Mouse (Mus musculus) cortical plate, adult 2 months (tissue): ENCODE measurements around the gene Abtb1. TPM values are rescaled to one million over a fixed set of nuclear protein-coding genes. Genes with fewer than 3 reads are reported as not detected.
A peak's percentile ranks its signal among the peaks of the same experiment; 100 is the strongest.

ENCODE experiments used
- H3K27ac ChIP-seq: fragments of 200-500 bp; 2 replicates; pipeline ENCODE4 v1.5.1; 2012; ENCODE audit warnings: low read length, control low read depth, inconsistent platforms; ENCODE audit not compliant: insufficient read depth
- H3K4me1 ChIP-seq: fragments of 200-500 bp; 2 replicates; pipeline ENCODE4 v1.6.1; 2011; ENCODE audit warnings: low read length; ENCODE audit not compliant: control insufficient read depth, insufficient read depth
- H3K4me3 ChIP-seq: fragments of 200-500 bp; 2 replicates; pipeline ENCODE4 v1.5.1; 2011; ENCODE audit warnings: mild to moderate bottlenecking, low read length, control low read depth; ENCODE audit not compliant: insufficient read depth
- CTCF ChIP-seq: fragments of 200-500 bp; IDR thresholded peaks from 2 replicates; pipeline ENCODE4 v1.5.1; 2011; ENCODE audit warnings: mild to moderate bottlenecking, control low read depth, low read length; ENCODE audit not compliant: insufficient read depth; ENCODE audit errors: extremely low read depth
- POLR2A ChIP-seq: fragments of 200-500 bp; IDR thresholded peaks from 2 replicates; pipeline ENCODE4 v1.6.1; 2011; ENCODE audit warnings: mild to moderate bottlenecking, low read length, control low read depth; ENCODE audit not compliant: insufficient read depth; ENCODE audit errors: extremely low read depth
- polyA plus RNA-seq: library from polyadenylated mRNA; depleted of rRNA; stranded (reverse); fragments of >200 nt; gene quantifications from 2 replicates; pipeline ENCODE4 v1.2.3, GENCODE M21; 2012; rRNA removed

Abtb1 gene
- polyA plus RNA-seq: 88.0 and 90.6 TPM in 2 replicates

DNA sequence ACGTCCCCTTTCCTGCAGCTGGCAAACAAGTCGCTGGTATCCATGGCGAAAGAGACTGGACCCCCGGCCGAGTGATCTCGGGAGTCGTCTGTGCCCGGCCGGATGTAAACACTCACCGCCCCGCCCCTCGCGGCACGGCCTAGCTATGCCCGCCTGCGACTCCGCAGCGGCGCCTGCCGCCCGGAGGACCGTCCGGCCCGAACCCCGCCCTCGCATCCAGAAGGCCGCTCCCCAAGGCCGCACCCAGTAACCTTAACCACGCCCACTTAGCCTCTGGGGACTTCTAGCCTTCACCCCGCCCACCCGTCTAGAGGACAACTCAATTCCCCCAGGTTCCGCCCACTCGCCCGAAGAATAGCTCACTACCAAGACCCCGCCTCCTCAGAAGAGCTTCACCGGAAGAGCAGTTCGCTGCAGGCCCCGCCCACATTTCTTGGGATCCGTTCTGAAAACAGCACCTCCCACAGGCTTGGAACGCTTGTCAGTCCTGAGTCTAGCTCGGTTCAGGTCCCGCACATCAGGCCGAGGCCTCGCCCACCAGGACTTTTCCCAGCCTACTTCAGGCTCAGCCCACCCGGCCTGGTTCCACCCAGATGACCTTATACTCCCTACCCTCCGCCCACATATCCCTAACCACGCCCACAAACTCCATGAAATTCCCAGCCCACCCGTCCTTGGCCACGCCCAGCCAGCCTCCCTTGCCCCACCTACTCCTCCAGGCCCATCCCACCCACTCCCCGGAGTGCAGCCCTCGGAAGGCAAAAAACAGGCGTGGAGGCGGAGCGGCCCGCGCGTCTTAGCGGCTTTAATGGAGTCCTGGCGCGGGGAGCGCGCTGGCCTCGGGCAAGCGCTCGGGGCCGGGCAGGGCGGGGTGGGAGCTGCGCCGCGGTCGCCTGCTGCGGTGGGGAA, at the start of gene Abtb1:
Gene Abtb1 (minus strand): TSS at position 204 of the 909 bp plus-strand sequence.
- Histone ChIP-seq H3K4me1 (no peaks in the 10 kb centered on the region), H3K4me3 (peak within 1 kb of the TSS; percentile 91), H3K27ac (peak within 1 kb of the TSS; percentile 74)
- TF ChIP-seq POLR2A (peak; percentile 48), CTCF (peak; percentile 19; the same call in 1 of the 2 replicates)

DNA sequence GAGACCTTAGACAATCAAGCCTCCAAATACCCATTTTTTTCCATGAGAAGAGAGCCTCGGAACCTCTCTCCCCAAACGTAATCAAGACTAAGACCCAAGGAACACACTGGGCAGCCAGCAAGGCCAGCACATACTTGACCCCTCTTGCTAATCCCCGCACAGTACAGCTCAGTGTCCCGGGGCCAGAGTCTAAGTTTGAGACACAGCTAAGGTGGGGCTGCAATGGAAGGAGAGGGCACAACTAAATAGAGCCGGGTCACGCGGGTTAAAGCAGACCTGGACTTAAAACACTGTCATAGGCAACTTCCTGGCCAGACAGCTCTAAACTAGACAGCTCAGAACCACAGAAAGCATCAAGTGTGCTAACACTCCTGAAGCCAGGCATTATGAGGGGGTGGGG, 49.0 kb upstream of the Abtb1 start:
- TF ChIP-seq POLR2A (no peak), CTCF (no peak)
- H3K4me3 ChIP-seq: no peak overlapping the region
- H3K4me1 ChIP-seq: no peaks in the 10 kb centered on the region
- no peak overlapping the region for H3K27ac ChIP-seq

DNA sequence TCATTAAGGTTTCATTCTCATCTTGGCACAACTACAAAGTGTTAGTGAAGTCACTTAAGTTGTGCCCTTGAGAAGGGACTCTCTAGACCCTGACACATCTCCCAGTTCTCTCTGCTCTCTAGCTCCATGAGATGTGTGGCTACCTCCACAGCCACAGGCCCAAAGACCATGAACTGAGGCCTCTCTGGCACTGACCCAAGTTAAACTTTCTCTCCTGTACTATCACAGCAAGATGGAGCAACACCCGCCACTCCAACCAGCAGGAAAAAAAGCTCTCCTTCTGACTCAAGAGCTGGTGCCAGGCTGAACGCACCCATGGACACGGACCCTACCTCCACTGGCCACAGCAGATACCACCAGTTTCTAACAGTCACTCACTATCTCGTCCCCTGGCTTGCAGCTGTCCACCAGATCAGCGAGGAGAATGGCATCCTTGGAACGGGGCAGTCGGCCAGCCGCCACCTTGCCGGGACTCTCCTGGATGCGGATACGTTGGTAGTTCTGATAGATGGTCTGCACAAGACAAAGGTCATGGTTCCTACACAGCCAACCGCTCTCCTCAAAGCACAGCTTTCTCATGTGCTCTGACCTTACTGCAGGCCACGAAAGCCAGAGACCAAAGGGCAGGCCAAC, 47.7 kb upstream of the Abtb1 start:
- H3K4me3 ChIP-seq: no peak overlapping the region
- H3K27ac ChIP-seq: no peak overlapping the region
- no peak for TF ChIP-seq POLR2A
- TF ChIP-seq CTCF: no peak
- no peaks in the 10 kb centered on the region for H3K4me1 ChIP-seq

DNA sequence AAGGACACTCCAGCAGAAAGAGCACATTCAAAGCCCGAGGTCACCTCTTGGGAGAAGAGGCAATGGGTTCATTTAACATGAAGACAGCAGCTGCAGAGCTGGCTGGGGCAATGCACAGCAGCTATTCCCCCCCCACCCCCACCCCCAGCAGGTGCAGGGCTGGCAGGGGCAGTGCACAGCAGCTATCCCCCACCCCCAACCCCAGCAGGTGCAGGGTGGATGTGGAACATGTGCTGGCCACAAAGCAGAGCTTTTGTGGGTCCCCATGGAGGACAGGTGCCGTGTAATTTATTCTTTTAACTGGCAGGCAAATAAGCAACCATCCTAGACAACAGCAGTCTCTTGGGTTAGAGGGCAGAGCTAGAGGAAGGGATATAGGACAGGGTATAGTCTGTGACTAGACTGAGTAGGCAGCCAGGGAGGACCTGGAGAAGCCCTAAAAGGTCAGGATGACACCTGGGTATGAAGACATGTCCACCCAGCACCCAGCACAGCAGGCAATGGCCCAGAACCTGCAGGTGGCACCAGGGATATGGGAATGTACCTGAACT, 44.7 kb upstream of the Abtb1 start:
- Histone ChIP-seq H3K4me3 (no peak overlapping the region), H3K4me1 (no peaks in the 10 kb centered on the region), H3K27ac (no peak overlapping the region)
- TF ChIP-seq CTCF: no peak
- TF ChIP-seq POLR2A: no peak

DNA sequence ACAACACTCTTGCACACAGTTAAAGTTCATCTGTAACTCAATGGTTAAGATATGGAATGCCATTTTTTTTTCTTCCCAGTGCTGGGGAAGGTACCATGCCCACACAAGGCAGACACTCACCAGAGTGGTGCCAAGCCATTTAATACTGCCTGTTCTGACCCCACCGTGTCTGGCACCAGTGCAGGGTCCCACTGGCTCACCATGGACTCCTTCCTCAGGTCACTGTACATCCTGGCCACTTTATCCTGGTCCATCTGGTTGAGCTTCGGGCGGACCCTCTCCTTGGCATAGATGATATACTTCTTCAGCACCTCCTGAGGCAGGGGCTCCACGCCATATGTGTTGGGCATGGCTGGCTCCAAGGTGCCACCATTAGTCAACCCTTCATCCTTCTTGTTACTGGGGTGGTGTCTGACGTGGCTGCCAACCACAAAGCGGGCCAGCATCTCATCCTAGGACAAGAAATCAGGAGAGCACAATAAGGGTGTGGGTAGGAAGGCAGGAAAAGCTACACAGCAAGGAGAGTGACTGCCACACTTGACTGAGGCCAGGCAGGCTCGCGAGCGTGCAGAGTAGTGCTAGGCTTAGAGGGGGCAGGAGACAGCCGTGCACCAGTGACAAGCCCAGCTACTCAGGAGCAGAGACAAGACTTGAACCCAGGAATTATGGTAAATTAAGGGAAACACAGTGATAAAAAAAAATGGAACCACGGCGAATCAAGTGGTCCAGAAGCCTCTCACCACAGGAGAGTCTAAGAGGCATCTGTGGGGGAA, 44.0 kb upstream of the Abtb1 start:
- Histone ChIP-seq H3K4me3 (no peak overlapping the region), H3K4me1 (no peaks in the 10 kb centered on the region), H3K27ac (no peak overlapping the region)
- no peak for TF ChIP-seq POLR2A

DNA sequence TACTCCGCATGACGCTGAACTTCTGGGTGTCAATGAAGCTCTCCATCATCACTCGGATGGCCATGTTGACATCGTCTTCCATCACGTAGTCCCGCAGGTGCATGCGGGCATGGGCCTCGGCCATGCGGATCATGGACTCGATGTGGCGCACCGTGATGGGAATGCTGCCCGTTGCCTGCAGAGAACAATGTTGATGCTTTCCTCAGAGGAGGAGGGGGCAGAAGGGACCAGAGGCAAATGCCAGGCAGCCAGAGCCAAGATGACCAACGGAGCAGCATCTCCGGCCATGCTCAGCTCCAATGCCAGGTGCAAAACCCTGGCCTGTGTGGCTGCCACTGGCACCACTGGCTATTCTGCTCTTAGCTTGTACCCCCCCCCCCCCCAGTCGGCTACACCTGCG, 42.9 kb upstream of the Abtb1 start:
- no peak overlapping the region for H3K27ac ChIP-seq
- no peak for TF ChIP-seq CTCF
- no peak for TF ChIP-seq POLR2A
- no peak overlapping the region for H3K4me3 ChIP-seq
- H3K4me1 ChIP-seq: no peaks in the 10 kb centered on the region

DNA sequence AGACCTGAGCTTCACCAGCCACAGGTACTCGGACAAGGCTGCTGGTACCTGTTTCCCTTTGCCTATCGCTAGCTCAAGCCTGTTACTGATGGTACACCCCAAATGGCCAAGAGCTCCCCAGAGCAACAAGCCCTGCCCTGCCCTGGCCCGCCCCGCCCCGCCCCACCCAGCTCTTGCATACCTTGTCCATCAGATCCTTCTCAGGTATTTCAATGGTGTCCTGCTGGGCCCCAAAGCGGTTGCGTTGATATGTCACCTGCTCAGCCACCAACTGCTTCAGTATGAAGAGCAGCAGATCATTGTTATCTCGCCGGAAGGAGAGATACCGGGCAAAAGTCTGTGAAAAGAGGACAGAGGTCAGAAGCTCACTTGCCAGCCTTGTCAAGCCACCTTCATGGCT, 42.4 kb upstream of the Abtb1 start:
- H3K4me3 ChIP-seq: no peak overlapping the region
- H3K27ac ChIP-seq: no peak overlapping the region
- H3K4me1 ChIP-seq: no peaks in the 10 kb centered on the region
- no peak for TF ChIP-seq POLR2A
- TF ChIP-seq CTCF: no peak

DNA sequence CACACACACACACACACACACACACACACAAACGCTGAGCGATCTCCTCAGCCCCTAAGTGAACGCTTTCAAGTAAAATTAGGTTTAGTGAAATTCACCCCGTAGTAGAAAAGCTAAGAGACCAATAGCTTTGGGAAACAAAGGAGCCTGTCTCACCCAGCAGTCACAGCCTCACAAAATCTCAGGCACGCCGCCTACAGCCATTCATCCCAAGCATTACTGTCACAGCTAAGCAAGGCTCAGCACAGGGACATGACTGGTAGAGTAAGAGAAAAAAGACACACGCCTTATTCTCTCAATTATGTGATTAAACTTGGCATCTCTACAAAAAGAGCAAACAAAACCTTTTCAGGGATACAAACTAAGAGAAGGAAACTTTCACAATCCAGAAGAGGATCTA, 39.5 kb upstream of the Abtb1 start:
- H3K4me1 ChIP-seq: no peaks in the 10 kb centered on the region
- no peak overlapping the region for H3K4me3 ChIP-seq
- no peak overlapping the region for H3K27ac ChIP-seq
- TF ChIP-seq CTCF: no peak
- no peak for TF ChIP-seq POLR2A

DNA sequence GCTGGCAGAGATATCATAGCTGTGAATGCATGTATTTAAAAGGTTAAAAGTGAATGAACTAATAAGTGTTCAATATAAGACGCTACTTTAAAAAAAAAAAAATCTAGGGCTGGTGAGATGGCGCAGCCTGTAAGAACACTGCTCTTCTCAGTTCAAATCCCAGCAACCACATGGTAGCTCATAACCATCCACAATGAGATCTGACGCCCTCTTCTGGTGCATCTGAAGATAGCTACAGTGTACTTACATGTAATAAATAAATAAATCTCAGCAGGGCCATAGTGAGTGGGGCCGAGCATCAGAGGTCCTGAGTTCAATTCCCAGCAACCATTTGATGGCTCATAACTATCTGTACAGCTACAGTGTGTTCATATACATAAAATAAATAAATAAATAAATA, 37.7 kb upstream of the Abtb1 start:
- Histone ChIP-seq H3K27ac (no peak overlapping the region), H3K4me3 (no peak overlapping the region), H3K4me1 (no peaks in the 10 kb centered on the region)
- TF ChIP-seq POLR2A (no peak), CTCF (no peak)
